Mouse (Mus musculus) lung, postnatal 25 days (tissue): Measurements from ENCODE around the gene F7.

ENCODE experiments used
- DNase-seq: peaks from one replicate; pipeline ENCODE4 v3.0.0; 2022; ENCODE audit warnings: low spot score

F7 gene

DNA sequence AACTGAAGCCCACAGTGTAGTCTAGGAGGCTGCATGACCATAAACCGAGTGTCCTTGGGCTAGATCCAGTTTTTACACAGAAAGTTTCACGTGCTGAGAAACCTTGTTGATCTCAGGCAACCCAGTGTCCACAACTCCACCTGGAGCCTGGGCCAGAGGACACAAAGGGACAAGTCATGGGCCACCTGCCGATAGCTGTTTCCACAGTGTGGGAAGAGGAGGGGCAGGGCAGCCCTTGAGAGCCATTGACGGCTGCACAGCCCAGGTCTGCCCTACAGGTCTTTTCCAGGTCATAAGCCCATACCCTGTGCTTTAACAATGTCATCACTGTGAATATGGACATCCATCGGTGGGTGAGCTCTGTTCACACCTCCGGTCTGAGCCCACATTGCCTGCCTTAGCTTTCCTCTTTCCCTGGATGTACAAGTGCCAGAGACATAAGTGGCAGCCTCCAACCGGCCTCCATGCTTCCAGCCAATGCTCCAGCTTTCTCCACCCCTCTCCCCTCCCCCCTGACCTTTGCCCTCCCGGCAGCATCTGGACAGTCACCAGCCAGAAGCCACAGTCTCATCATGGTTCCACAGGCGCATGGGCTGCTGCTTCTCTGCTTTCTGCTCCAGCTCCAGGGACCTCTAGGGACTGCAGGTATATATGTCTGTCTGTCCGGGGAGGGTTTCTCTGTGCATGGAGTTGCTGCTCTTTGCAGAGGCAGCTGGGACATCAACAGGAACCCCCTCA is at the start of gene F7:
Gene F7, plus strand, starts transcription at position 548 of the 738 bp plus-strand sequence.
- peak; percentile 55 for DNase-seq

DNA sequence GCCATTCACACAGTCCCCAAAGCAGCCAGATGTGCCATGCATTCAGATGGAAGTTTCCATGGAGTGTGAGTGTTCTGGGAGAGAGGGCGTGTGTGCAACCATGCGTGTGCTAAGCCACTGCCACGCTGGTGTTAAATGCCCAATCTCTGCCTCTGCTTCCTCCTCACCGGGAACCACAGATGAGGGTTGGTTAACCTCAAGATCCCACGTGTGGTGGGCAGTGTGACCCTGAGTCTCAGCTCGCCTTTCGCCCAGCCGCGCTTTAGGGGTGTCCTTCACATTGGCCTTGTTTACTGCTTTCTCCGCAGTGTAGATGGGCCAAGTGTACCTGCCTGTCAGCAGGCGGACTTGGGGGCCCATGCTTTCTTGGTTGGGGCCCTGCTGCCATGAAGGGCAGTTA is 49.5 kb upstream of the F7 start:
- DNase-seq, result no peak

DNA sequence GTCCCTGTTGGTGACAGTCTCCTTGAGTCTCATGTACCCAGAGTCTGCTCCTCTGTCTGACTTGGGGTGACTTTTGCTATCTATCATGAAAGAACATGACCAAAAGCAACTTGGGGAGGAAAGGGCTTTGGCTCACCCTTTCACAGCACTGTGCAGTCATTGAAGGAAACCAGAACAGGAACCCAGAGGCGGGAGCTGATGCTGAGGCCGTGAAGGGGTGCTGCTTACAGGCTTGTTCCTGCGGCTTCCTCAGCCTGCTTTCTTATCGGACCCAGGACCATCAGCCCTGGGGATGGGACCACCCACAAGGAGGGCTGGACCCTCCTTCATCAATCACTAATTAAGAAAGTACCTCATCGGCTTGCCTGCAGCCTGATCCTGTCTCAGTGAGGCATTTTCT is 49.1 kb upstream of the F7 start:
- no peak for DNase-seq

DNA sequence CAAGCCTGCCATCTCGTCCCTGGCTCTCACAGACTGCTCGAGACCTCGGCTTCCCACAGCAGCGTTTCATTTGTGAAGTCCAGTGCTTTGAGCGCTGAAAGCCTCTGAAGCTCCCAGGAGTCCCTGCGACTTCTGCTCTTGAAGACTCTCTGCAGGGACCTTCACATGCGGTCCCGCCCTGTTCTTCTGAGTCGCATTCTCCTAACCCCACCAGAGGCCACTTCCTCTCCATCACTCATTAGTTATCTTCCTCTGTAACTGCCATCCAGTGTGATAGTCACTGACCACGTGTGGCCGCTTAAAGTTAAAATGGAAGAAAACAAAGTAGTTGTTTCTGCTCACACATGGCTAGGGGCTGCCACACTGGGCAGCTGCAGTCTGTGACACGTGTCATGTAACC is 48.5 kb upstream of the F7 start:
- no peak for DNase-seq

- no peak for DNase-seq
These were observed 47.5 kb upstream of the F7 start for GRCm38 (mm10) chr8:12978308-12978707.

- peak; percentile 54 for DNase-seq
These were observed 47.1 kb upstream of the F7 start for GRCm38 (mm10) chr8:12978726-12979125.

- peak; percentile 65 for DNase-seq
These were observed 42.0 kb upstream of the F7 start for GRCm38 (mm10) chr8:12983681-12984467.

DNA sequence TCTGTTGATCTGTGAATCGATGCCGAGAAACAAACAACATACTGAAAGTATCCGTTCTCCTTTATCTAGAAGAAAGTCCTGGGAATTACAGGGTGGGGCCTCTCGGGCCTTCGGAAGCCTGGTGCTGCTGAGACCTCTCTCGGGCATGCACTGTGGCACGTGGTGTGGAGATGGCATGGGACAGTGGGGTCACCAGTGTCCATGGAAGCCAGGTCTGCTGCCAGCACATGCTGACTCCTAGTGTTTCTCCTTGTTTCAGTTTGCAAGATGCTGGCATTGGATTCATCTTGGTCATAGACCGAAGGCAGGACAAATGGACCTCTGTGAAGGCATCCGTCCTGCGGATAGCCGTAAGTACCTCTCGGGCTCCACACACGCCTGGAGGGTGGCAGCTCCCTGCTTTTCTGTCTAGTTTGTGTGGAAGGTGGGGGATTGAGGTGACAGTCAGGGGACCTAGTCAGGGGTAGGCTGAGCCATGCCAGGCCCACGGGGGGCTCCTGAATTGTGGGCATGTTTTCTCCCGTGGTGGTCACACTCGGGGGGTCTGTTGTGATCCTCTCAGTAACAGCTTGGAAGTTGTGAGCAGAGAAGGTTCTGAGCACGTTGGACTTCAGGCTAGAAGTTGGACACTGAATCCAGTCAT is 41.1 kb upstream of the F7 start:
- no peak for DNase-seq

- DNase-seq, result no peak
These were observed 40.6 kb upstream of the F7 start for GRCm38 (mm10) chr8:12985259-12985658.

DNA sequence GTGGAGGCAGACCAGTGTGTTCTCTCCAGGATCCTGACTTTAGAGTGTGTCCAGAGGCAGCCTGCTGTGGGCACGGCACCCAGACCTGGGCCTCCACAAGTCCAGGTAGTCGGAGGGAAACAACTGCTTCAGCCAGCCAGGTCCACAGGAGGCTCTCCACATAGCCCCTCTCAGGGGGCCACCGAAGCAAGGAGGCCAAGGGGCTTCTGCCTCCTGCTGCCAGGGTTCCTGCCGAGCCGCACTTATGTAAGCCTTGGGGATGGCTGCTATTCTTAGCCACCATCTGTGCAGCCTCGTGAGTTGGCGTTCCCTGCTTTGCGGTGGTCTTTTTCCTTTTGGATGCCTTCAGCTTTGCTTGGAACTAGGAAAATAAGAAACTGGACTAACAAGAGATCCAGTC is 38.3 kb upstream of the F7 start:
- DNase-seq, result no peak

DNA sequence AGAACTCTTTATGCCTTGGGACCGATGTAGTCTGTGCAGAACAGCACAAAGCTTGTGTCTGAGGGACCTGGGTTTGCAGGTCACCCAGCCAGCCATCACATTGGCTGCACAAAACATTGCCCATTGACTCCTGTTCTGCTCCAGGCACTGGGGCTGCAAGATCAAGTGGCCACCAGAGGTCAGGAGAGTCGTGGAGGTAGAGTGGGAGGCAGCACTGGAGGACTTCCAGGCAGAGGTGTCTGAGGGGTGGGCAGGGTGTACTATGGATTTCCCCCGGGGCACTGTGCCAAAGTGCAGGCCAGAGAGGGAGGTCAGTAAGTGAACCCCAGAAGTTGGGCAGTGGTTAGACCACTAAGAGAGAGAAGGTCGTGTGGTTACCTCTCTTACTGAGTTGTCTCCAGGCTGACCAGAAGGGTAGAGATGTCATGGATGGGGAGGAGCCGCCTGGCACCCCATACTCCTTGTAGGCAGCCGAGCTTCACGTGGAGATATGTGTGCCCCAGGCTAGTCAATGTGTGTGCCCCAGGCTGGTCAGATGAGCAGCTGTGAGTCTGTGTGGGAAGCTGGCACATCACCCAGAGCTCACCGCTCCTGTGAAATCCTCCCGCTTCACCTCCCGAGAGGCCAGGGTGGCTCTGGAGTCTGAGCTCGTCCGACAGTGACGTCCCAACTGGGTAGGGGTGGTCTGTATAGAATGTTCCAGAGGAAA is 37.0 kb upstream of the F7 start:
- DNase-seq, result no peak

DNA sequence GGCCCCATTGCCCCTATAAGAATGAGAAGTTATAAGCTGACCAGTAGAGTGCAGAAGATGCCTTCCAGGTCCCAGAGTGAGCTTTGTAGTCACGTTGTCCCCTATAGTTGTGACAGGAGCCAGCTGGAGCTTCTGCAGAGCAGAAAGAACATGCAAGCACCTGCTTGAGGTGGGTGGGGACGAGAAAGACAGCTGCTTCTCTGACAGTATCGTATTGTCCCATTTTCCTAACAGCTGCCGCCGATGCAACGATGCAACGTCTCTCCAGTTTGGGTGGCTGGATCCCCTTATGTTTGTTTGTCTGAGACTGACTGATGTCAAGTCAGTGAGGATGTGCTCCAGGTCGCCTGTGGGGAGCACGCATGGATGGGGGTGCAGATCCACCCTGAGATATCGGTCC is 34.4 kb upstream of the F7 start:
- DNase-seq, result no peak

- DNase-seq, result no peak
These were observed 31.4 kb upstream of the F7 start for GRCm38 (mm10) chr8:12994468-12994867.

GRCm38 (mm10) chr8:12995481-12995880 is 30.4 kb upstream of the F7 start:
- peak; percentile 43 for DNase-seq

DNA sequence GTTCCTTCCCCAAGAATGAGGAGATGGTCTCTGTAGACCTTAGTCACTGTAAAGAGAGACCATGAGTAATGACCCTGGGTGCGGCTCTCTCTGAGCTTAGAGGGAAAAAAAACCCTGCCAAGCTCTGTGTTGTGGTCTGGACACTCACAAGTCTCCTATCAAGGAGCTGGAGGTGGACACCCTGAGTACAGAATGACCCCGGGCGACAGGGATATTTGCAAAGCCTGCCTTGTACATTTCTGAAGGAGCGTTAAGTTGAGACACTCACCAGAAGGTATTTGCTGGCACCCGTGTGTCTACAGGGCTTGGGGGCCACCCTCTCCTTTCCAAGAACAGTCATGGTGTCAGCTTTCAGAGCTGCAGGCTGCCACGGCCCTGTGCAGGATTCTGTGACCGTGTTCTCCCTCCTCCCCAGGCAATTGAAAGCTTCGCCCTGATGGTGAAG is 29.0 kb upstream of the F7 start:
- peak; percentile 71 for DNase-seq

DNA sequence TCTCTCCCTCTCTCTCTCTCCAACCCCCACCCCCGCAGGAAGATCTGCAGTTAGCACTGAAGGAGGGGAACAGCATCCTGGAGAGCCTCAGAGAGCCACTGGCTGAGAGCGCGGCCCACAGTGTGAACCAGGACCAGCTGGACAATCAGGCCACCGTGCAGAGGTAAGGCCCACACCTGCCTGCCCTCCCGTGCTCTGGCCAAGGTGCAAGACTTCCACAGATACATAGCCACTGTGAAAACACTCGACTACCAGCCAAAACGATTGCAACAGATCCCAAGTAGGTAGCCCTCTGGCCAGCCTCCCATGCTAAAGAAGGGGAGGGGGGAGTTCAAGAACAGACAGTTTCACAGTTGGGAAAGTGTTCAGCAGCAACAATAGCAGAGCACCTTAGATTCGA is 27.5 kb upstream of the F7 start:
- DNase-seq, result peak; percentile 34

DNA sequence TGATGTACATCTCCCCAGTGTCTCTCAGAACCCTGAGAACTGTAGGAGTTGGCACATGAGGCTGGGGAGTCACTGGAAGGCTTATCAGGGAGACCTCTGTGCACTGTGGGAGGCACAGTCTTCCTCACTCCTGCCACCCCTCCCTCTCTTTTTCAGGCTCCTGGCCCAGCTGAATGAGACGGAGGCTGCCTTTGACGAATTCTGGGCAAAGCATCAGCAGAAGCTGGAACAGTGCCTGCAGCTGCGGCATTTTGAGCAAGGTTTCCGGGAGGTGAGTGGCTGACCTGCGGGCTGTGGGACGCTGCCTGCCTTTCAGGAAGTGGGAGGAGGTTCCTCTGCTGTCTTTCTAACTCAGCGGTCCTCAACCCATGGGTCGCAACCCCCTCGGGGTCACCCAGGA is 26.0 kb upstream of the F7 start:
- DNase-seq, result no peak

- DNase-seq, result no peak
These were observed 18.4 kb upstream of the F7 start for GRCm38 (mm10) chr8:13007458-13007857.

GRCm38 (mm10) chr8:13010313-13010712 is 15.5 kb upstream of the F7 start:
- DNase-seq, result peak; percentile 34

GRCm38 (mm10) chr8:13019560-13019959 is 6.3 kb upstream of the F7 start:
- DNase-seq, result peak; percentile 53

- peak; percentile 18 for DNase-seq
These were observed 4.0 kb upstream of the F7 start for GRCm38 (mm10) chr8:13021830-13022229.

DNA sequence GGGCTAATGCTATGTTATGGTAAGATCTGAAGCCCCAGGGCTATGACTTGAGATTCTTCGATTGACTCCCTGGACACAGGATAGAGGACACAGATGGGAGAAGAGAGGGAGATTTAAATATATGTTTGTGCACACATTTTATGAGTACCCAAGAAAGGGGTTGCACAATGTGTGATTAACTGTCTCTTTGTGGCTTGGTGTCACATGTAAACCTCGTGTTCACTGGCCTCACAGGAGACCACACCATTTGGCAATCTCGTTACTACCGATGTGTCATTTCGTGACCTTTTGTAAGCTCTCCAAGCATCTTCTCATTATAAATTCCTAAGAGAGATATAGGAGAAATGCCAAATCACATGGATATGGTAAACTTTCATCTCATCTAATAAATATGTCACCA is 1.8 kb downstream of the F7 start:
- DNase-seq, result peak; percentile 31
